Mouse (Mus musculus) lung, postnatal 4 days (tissue): Measurements from ENCODE around the gene Sipa1.

Experiments
- DNase-seq, 2 experiments: peaks; one replicate each; pipeline ENCODE4 v3.0.0; 2021

The Sipa1 gene

DNA sequence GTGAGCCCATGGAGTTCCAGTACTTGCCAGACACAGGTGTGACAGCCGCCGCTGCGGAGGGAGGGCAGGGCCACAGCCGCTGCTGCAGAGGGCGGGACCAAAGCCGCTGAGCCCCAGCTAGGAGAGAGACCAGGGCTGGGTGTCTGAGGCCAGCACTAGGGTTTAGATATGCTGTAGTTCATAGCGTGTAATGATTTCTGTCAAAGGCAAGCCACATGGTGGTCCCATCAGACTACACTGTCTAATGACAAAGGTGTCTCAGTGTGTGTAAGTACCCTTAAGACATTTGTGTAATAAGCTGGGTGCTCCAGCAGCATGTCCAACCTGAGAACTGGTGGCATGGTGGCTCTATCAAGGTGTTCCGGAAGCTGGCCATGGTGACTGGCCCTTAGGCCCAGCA, 21.9 kb downstream of the Sipa1 start:
- DNase-seq: no peak

DNA sequence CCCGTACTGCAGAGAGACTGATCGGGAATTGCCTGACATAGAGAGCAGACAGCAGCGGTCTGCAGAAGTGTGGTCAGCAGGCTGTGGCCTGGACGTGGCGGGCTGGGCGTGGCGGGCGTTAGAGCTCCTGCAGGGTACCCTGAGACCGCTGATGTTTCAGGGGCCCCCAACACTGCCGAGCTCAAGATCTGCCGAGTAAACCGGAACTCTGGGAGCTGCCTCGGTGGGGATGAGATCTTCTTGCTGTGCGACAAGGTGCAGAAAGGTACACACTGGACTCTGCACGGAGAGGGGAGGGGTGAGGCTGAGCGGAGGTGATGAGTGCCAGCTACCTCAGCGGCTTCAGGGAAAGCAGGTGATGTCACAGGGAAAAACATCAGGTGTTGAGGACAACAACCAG, 22.5 kb downstream of the Sipa1 start:
- DNase-seq: peak in 1 of 2 experiments; percentile 20

DNA sequence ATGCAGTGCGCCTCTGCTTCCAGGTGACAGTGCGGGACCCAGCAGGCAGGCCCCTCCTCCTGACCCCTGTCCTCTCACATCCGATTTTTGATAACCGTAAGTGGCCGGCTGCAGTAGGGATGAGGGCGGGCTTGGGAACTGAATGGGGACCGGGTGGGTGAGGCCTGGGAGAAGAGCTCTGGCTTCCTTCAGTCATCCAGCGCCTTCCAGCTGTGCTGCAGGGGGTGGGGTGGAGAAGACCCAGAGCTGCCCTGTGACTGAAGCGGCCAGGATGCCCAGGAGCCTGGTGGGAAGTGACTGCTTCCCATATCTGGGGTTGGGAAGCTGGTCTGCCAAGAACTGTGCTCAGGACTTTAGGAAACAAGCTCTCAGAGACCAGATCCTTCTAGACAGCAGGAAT, 23.2 kb downstream of the Sipa1 start:
- peak in 1 of 2 experiments; percentile 25 for DNase-seq

DNA sequence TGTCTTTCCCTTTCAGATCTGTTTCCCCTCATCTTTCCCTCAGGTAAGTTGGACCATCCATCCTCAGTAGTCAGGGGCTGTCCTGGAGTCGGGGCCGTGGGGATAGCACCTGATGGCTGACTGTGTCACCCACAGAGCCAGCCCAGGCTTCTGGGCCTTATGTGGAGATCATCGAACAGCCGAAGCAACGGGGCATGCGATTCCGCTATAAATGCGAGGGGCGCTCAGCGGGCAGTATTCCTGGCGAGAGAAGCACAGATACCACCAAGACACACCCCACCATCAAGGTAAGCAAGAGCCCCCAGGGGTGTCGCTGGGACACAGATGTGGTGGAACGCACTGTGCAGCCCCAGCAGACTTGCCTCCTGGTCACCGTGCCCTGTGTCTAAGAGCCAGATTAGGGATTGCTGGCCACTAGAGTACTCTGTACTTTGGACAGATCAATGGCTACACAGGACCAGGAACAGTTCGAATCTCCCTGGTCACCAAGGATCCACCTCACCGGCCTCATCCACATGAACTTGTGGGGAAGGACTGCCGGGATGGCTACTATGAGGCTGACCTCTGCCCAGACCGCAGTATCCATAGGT, 25.0 kb downstream of the Sipa1 start:
- DNase-seq: peak in 1 of 2 experiments; percentile 26

DNA sequence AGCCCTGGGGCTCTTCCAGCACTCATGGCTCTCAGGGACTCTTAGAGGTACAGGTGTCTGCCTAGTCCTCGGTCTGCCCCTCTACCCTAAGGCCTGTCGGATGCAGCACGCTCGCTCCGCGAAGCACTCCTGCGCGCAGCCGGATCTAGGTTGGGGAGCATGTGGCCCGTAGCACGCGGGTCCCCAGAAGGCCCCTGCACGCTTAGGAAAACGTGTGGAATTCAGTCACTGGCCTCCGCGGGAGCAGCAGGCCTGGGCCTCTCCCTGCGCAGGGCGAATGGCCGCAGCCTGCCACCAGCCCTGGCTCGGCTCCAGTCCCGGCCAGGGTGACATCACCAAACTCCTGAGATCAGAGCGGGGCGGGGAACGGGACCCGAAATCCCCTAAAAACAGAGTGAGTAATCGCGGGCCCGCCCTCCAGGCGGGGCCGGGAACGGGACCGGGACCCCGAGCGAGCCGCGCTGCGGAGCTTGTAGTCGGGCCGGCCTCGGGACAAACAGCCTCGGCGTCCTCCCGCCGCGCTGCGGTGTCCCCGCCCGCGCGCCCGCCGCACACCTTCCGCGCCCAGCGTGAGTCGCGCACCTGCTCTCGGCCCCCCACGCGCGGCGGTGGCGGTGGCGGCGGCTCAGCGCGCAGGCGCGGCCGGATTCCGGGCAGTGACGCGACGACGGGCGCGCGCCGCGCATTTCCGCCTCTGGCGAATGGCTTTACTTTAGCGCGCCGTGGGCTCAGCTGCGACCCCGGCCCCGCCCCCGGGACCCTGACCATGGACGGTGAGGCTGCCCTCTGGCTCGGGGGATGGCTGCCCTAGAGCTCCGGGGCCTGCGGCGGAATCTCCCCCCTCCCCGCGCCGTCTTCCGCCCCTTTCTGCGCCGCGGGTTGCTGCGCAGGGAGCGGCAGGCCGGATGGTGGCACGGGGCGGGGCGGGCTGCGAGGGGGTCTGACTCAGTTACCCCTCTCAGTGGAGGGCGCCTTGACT, 26.1 kb downstream of the Sipa1 start, which contains the start of gene Rela:
Gene Rela (plus strand): TSS at position 415 of the 979 bp plus-strand sequence.
- DNase-seq: peak; percentile 93 to 94

DNA sequence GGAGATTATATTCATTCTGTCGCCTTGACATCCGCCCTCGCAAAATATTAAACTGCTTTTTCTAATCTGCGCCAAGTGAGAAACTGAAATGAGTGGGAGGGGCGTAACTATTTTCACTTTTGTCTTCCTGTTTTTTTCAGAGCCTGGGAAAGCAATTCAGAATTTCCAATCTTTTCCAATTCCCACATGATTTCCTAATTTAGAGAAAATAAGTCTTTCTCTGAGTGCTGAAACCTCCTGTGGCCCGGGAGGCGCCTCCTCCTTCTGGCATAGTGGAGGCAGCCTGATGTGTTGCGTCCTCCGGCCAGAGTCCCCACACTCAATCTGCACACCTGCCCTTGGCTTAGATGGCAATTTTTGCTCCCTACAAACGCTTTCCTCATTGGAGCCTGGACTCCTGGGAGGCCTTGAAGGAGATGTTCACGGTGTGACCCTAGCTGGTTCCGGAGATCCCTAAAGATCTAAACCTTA, 26.9 kb downstream of the Sipa1 start:
- no peak for DNase-seq

DNA sequence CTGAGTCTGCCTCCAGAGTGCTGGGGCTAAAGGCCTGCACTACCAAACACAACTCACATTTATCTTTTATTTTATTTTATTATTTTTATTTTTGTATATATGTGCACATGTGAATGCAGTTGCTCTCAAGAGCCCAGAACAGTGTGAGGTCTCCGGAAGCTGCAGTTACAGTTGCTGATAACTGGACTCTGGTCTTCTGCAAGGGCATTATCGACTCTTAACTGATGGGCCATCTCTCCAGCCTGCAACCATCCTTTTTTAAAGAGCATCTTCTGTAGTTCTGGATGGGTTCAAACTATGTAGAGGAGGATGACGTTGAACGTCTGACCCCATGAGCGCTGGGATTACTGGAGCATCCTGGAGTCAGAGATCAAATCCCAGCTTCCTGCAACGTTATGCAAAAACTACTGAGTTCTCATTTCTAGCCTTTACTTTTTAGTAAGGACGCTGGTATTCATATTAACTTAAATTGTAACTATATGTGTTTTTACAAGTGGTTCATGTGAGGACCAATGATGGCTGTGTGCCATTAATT, 27.4 kb downstream of the Sipa1 start:
- DNase-seq: no peak

DNA sequence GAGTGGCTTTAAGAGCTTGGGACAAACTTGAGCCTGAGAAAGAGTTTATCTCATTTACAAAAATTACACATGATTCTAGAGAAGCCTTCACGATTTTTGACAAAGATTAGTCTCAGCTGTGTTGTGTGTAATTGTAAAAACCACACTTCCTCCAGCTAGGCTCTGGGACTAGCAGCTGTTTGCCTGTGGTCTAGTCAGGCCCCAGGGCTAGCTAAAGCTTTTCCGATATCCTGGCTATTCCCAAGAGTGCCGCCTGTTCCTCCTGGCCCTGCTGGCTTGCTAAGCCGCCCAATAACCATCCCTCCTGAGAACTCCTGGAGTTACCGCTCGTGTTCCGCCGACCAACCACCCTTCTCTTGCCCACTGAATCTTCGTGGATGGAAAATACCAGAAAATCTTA, 31.4 kb downstream of the Sipa1 start:
- no peak for DNase-seq

DNA sequence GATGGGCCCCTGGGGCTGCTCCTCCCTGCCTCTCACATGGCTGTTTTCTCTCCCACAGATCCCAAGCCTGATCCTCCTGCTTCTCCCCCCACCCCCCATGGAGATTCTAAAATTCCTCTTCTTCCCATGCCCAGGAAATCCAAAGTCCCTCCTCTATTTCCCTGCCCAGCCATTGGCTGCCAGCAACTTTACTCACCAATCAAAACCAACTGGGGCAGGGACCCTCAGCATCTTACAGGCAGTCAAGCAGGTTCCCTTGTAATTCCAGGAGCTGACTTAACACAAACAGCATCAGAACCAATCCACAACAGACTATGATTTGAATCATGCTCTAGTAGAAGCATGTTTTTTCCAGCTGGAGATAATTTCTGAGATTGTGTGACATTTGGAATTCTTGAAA, 33.6 kb downstream of the Sipa1 start:
- no peak for DNase-seq

DNA sequence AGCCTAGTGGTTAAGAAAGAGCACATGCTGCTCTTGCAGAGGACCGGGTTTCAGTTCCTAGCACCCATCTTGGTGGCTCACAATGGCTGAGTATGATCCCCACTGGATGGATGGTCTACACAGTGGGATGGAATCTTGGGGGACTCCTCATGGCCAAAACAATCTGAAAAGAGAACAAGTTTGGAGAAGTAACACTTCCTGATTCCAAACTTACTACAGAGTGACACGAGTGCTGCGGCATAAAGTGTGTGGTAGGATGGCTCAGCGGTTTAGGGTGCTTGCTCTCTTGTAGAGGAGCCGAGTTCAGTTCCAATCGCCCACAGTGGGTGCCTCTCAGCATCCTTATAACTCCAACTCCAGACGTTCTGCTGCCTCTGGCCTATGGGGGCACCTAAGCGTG, 38.2 kb downstream of the Sipa1 start:
- no peak for DNase-seq

DNA sequence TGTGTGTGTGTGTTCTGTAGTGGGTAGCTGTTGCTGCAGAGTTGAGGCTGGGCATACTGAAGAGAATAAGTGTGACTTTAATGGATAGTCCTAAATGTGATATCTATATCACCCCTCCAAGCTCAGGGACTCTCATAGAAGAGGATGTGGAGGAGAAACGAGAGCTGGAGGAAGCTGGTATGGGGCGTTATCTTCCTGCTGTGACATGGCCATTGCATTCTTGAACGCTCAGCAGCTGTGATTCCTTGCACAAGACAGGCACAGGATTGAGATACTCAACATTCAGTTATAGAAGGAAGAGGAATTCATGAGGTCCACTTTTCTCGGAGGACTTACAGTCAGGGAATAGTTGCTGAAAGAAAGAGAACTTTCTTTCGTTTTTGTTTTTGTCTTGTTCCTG, 41.6 kb downstream of the Sipa1 start:
- no peak for DNase-seq

DNA sequence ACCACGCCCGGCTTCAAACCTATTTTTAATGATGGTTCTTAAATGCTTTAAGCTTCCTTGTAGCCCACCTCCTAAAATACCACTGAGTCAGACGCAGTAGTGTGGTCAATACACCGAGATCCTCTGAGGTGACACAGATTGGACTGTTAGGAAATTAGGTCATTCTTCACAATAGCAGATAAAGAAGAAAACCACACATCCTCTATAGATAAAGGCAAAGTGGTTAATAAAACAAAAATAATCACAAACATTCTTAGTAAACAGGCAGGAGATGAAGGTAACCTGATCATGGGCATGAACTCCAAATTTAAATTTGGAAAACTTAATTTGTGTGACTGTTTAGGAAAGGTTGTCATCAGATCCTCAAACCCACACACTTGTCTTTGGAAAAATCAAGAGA, 43.5 kb downstream of the Sipa1 start:
- no peak for DNase-seq

DNA sequence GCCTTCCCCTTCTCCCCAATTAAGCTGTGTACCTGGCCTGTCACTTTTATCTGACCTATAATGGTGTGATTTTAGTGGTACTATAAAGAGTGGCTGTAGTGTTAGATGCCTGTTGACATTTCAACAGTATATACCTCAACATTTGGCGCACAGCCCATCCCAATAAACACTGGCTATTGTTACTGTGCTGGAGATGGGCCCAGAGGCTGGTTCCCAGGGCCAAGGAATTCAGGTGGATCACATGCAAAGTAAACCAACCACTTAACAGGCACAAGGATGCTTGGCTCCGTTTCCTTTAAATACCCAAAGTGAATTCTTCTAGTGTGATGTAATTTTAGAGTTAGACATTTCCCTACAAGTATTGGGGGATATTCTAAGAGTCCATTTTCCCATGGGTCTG, 48.6 kb downstream of the Sipa1 start:
- peak; percentile 82 to 88 for DNase-seq

DNA sequence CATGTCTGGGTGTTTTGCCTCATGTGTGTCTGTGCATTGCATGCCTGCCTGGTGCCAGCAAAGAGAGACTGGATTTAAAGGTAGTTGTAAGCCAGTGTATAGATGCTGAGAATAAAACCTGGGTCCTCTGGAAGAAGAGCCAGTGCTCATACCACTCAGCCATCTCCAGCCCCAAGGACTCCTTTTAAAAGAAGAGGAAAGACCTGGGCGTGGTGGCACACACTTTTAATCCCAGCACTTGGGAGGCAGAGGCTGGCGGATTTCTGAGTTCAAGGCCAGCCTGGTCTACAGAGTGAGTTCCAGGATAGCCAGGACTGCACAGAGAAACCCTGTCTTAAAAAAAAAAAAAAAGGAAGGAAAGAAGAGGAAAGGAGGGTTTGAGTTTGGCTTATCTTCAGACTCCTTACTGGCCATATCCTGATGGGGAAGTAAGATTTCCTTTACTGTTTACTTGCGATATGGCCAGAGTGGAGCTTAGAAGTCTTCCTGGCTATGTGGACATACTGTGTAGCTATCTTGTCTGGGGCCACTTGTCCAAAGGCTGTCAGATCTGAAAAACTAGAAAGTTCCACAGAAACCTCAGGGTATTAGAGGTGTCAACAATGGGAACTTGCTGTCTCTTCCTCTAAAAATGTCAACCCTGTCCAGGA, 50.6 kb downstream of the Sipa1 start:
- no peak for DNase-seq

DNA sequence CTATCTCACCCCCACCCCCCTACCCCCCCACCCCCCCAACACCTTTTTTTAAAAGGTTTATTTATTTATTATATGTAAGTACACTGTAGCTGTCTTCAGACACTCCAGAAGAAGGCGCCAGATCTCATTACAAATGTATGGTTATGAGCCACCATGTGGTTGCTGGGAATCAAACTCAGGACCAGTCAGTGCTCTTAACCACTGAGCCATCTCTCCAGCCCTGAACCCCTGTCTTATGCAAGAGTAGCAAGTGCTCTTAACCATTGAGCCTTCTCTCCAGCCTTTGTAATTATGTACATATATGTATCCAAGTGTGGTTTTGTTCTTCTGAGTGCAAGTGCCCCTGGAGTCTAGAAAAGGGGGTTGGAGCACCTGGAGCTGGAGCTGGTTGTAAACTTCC, 51.5 kb downstream of the Sipa1 start:
- peak in 1 of 2 experiments; percentile 25 for DNase-seq

DNA sequence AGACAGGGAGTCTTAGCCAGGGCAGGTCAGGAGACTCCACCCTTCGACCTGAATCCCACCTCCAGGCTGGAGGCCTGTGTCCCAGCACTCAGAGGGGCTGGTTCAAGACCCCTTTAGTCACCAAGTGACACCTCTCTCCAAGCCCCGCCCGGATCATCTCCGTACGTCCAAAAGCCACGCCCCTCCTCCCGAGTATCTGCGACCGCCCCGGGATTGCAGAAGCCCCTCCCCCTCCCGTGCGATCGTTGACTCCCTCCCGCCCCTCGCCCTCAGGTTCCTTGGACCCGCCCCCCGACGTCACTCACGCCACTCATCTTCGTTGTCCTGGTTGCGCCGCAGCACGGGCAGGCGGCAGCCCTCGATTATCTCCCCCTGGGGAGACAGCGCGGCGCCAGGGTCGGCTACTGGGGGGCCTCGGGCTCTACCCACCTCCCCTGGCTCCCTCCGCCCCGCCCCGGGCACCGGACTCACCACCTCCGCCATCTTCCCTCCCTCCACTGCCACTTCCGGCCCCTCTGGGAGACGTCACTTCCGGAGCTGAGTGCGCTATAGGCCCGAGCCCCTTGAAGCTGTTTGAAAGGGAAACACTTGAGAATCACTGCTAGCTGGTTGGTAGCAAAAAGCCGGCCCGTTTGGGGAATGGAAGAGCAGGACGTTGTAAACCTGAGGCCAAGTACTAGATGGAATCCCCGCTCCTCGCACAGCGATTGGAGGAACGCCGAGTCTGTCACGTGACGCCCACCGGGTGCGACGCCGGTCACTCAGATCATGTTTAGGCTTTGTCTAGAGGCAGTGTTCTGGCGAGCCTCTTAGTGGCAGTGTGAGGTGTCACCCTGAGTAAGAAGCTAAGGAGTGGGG, 53.7 kb downstream of the Sipa1 start, which contains the start of gene Kat5:
Gene Kat5 (minus strand): TSS at position 691 of the 858 bp plus-strand sequence.
- DNase-seq: peak; percentile 94

DNA sequence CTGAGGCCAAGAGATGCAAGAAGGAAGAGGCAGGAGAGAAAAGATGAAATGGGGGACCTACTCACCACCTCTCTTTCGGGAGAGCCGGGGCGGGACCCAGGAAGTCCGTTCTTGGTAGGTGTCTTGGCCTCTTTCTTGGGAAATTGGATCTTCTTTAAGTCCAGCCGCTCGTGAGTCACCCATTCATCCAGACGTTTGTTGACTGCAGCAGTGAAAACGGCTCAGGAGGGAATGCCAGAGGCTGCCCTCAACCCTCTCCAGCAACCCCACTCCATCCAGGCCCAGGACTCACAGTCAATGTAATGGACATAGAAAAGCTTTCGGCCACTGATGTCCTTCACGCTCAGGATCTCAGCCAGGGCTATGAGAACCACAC, 54.3 kb downstream of the Sipa1 start:
- DNase-seq: no peak

DNA sequence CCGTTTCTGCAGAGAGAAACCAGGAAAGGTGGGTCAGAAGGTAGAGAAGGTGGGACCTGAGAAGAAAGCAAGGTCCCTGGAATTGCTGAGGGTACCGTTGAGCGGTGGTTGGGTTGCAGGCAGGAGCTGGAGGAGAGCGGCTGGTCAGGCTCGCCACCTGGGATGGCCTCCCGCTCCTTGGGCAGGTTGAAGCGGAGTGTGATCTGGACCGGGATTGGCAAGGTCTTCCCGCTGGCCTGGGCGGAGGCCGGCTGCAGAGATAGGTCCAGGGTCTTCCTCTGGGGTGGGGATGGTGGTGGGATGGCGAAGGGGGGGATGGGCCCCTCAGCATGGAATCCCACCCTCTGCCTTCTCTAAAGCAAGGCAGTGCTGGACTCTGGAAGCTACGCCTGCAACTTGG, 54.8 kb downstream of the Sipa1 start:
- no peak for DNase-seq

DNA sequence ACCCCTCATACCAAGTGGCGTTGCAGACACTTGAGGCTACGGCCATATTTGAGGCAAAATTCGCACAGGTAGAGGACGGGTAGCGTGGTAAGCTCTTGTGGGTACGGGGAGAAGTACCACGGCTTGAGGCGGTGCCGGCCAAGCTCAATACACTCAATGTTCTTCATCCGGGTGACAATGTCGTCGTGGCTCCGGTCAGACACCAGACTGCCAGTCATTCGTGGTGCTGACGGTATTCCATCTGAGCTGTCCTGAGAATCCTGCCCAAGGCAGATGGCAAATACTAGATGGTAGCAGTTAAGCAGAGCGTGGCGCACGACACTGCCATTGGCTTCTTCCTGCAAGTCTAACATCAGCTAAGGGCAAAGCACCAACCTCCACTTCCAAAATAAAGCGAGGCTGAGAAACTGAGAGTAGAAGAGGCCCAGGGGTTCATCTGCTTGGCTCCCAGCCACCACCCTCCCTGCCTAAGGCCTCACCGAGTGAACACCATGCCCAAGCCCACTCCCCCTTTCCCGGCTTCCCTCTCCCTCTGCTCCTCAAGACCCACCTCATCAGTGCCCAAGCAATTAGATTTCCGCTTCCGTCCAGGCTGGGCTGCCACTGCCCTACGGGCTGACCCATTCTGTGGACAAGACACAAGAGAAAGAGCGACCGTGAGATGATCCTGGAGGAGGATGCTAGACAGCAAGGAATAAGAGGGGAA, 55.6 kb downstream of the Sipa1 start:
- DNase-seq: no peak

DNA sequence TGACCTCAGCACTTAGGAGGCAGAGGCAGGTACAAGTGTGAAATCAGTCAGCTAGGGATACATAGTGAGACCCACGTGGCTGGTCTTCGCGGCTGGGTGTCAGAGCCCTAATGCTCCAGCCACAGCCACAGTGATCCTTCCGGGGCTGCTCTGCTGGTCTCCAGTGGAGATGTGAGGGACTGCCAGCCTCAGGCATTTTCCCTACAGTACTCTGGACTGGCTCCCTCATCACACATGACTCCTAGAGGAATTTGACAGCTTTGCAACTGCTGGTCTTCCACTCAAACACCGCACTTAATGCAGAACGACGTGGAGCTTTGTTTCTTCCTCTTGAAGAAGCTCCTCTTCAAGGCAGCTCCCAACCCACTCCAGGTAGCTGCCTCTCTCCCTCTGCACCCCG, 57.3 kb downstream of the Sipa1 start:
- DNase-seq: no peak

DNA sequence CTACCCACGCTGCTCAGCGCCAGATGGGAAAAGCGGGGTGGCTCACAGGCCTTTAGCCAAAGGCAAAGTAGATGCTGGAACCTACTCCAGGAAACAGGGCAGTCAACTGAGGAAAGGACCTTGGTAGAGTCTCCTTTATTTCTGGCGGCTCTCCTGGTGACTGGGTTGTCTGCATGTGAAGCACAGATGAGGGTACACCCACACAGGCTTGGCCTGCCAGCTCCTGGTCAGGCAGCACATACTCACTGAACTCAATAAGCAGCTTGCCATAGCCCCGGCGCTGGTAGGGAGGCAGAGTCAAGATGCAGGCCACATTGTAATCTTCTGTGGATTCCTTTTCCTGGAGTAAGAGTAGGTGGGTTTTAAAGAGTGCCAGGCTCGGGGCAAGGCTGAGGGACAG, 58.4 kb downstream of the Sipa1 start:
- no peak for DNase-seq

DNA sequence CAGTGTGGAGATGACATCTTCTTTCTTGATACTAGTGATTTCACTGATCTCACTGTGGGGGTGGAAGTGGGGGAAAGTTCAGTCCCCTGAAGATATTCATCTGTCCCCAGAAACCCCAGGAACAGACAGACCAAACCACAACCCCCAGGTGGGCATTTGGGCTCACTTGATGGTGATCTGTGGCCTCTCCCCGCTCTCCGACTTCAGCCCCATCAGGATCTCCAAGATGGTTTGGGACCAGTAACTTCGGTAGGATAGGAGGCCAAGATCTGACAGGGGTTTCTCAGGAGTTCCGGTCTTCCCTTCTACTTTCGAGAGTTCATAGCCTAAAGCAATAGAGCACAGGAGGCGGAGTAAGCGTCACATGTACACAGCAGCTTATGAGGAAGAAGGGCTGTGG, 59.8 kb downstream of the Sipa1 start:
- no peak for DNase-seq
